Mouse (Mus musculus): ENCODE data around the gene Xrcc6.

GRCm38 (mm10) chr15:81960171-81961077 lies 27.2 kb upstream of the Xrcc6 start, which contains the start of gene Pmm1:
- peak; percentile 85 for TF ChIP-seq CTCF (IDR thresholded peaks at IDR 0.05; ENCODE audit: insufficient read depth, low read length)
- peak; percentile 44; the same call in 1 of the 2 replicates for TF ChIP-seq POLR2A (IDR thresholded peaks at IDR 0.05; ENCODE audit: borderline replicate concordance, extremely low read depth, low read depth, low read length)
